ENCODE assay signal across 9 mouse cellular contexts in genomic region chrX:56786281-56787061, GRCm38 (mm10). TPM values are rescaled to one million over a fixed set of nuclear protein-coding genes. Genes with fewer than 3 reads are reported as not detected.
DNase-seq lines count a peak whose midpoint lies in the region; ATAC-seq lines count a peak whose summit lies in the region.
"Had no signal": no experiment of that assay in that cellular context is flagged by ENCODE, and none has a peak within 500 bp of the region (broad histone marks: within the 10 kb centered on the region; RNA-seq: fewer than 3 reads in every experiment).

No protein-coding gene starts in this region.

- WGBS in midbrain, embryonic 13.5 days: 64% methylated on average over 6 of the region's 6 CpGs
- 66% methylated on average over 6 of the region's 6 CpGs for WGBS in midbrain, embryonic 10.5 days
- 47% methylated on average over 6 of the region's 6 CpGs for WGBS in forebrain, embryonic 13.5 days
- 57% methylated on average over 6 of the region's 6 CpGs for WGBS in limb, embryonic 13.5 days

- DNase-seq in midbrain, embryonic 10.5 days (ENCODE audit: low spot score): no peak
- no peak for DNase-seq in left cerebral cortex, adult 9 months (ENCODE audit: low spot score in 2 of 2)
- DNase-seq in left cerebral cortex, adult 11 months (ENCODE audit: low spot score): no peak

- no peak overlapping the region for H3K9ac ChIP-seq in midbrain, embryonic 13.5 days (replicated peaks)
- H3K9ac ChIP-seq in forebrain, embryonic 13.5 days: no peak overlapping the region
- no peak overlapping the region for H3K9ac ChIP-seq in limb, embryonic 13.5 days

- H3K4me3 ChIP-seq in midbrain, embryonic 13.5 days (replicated peaks): no peak overlapping the region
- H3K4me3 ChIP-seq in midbrain, embryonic 10.5 days: no peak overlapping the region
- H3K4me3 ChIP-seq in forebrain, embryonic 13.5 days: no peak overlapping the region
- H3K4me3 ChIP-seq in limb, embryonic 13.5 days: no peak overlapping the region
- H3K4me3 ChIP-seq: erythroblast, embryonic 14.5 days had no signal

- H3K9me3 ChIP-seq in midbrain, embryonic 13.5 days: no peaks in the 10 kb centered on the region
- H3K9me3 ChIP-seq in midbrain, embryonic 10.5 days (replicated peaks): no peaks in the 10 kb centered on the region
- H3K9me3 ChIP-seq in forebrain, embryonic 13.5 days (replicated peaks): no peaks in the 10 kb centered on the region
- no peaks in the 10 kb centered on the region for H3K9me3 ChIP-seq in limb, embryonic 13.5 days

- H3K4me1 ChIP-seq in midbrain, embryonic 13.5 days (replicated peaks): no peaks in the 10 kb centered on the region
- no peaks in the 10 kb centered on the region for H3K4me1 ChIP-seq in midbrain, embryonic 10.5 days
- peaks cover 9% of the 10 kb centered on the region; the same call in 1 of the 2 replicates for H3K4me1 ChIP-seq in forebrain, embryonic 13.5 days
- no peaks in the 10 kb centered on the region for H3K4me1 ChIP-seq in limb, embryonic 13.5 days

- no peak overlapping the region for H3K27ac ChIP-seq in midbrain, embryonic 13.5 days
- H3K27ac ChIP-seq in midbrain, embryonic 10.5 days (replicated peaks): no peak overlapping the region
- no peak overlapping the region for H3K27ac ChIP-seq in forebrain, embryonic 13.5 days
- no peak overlapping the region for H3K27ac ChIP-seq in limb, embryonic 13.5 days

- peak; percentile 60 for ATAC-seq in midbrain, embryonic 13.5 days
- peak; percentile 89 for ATAC-seq in forebrain, embryonic 13.5 days
- ATAC-seq in limb, embryonic 13.5 days (ENCODE audit: low FRiP score, low read depth): 0 out of 2 replicates have a peak, but pooled peaks have one; percentile 57
- ATAC-seq in granulocyte monocyte progenitor cell, adult 5-6 weeks (replicated peaks; ENCODE audit: poor library complexity, severe bottlenecking): no peak

- H3K4me2 ChIP-seq in midbrain, embryonic 13.5 days (replicated peaks): no peak overlapping the region
- H3K4me2 ChIP-seq in forebrain, embryonic 13.5 days: no peak overlapping the region
- no peak overlapping the region for H3K4me2 ChIP-seq in limb, embryonic 13.5 days (replicated peaks)

- H3K36me3 ChIP-seq in midbrain, embryonic 13.5 days: peaks cover 15% of the 10 kb centered on the region
- H3K36me3 ChIP-seq in midbrain, embryonic 10.5 days: peaks cover 28% of the 10 kb centered on the region
- peaks cover 19% of the 10 kb centered on the region; the same call in 1 of the 2 replicates for H3K36me3 ChIP-seq in forebrain, embryonic 13.5 days (ENCODE audit: poor library complexity, severe bottlenecking)
- H3K36me3 ChIP-seq in limb, embryonic 13.5 days: peaks cover 8% of the 10 kb centered on the region

- no peaks in the 10 kb centered on the region for H3K27me3 ChIP-seq in midbrain, embryonic 13.5 days
- no peaks in the 10 kb centered on the region for H3K27me3 ChIP-seq in midbrain, embryonic 10.5 days (ENCODE audit: low read depth, poor library complexity, severe bottlenecking)
- no peaks in the 10 kb centered on the region for H3K27me3 ChIP-seq in forebrain, embryonic 13.5 days
- H3K27me3 ChIP-seq in limb, embryonic 13.5 days: no peaks in the 10 kb centered on the region

RNA-seq across cellular contexts. Expression of gene Map7d3, which starts 35.7 kb away (rescaled TPM):
- polyA plus RNA-seq in midbrain, embryonic 13.5 days (2015; fragmentation: Nextera tagmentation; extraction: Ambion mirVana): 0.86 and 1.1 TPM in 2 replicates
- 2.5 and 3.4 TPM in 2 replicates for polyA plus RNA-seq in midbrain, embryonic 10.5 days (2016; fragmentation: Nextera tagmentation; extraction: Ambion mirVana)
- 0.78 and 1.0 TPM in 2 replicates for polyA plus RNA-seq in forebrain, embryonic 13.5 days (2015; fragmentation: Nextera tagmentation; extraction: Ambion mirVana)
- polyA plus RNA-seq in limb, embryonic 13.5 days (2015; fragmentation: Nextera tagmentation; extraction: Ambion mirVana): 3.7 and 4.3 TPM in 2 replicates
- total RNA-seq in granulocyte monocyte progenitor cell, adult 5-6 weeks (2014; fragmentation: Nextera tagmentation): 6.4 and 7.1 TPM in 2 replicates
- 4.9 and 8.6 TPM in 2 replicates for total RNA-seq in granulocyte monocyte progenitor cell, adult 5-6 weeks (2017)
- polyA plus RNA-seq: erythroblast, embryonic 14.5 days; liver, adult 2 months had no signal

RNA-seq across cellular contexts. Expression of gene Fhl1, which starts 54.9 kb away (rescaled TPM):
- polyA plus RNA-seq in midbrain, embryonic 13.5 days (2015; fragmentation: Nextera tagmentation; extraction: Ambion mirVana): 108 and 113 TPM in 2 replicates
- 83.1 and 106 TPM in 2 replicates for polyA plus RNA-seq in midbrain, embryonic 10.5 days (2016; fragmentation: Nextera tagmentation; extraction: Ambion mirVana)
- 138 and 154 TPM in 2 replicates for polyA plus RNA-seq in forebrain, embryonic 13.5 days (2015; fragmentation: Nextera tagmentation; extraction: Ambion mirVana)
- 84.3 and 89.6 TPM in 2 replicates for polyA plus RNA-seq in limb, embryonic 13.5 days (2015; fragmentation: Nextera tagmentation; extraction: Ambion mirVana)
- total RNA-seq in granulocyte monocyte progenitor cell, adult 5-6 weeks (2014; fragmentation: Nextera tagmentation): not detected in 2 replicates
- not detected in 2 replicates for total RNA-seq in granulocyte monocyte progenitor cell, adult 5-6 weeks (2017)
